ENCODE assay signal across 8 mouse cellular contexts in genomic region chr3:28805301-28806097, GRCm38 (mm10). TPM values are rescaled to one million over a fixed set of nuclear protein-coding genes. Genes with fewer than 3 reads are reported as not detected.
DNase-seq lines count a peak whose midpoint lies in the region; ATAC-seq and TF ChIP-seq lines count a peak whose summit lies in the region.

Gene Rpl22l1, plus strand, starts transcription at chr3:28805436.

- peak; percentile 99 for TF ChIP-seq POLR2A in testis, adult 2 months (IDR thresholded peaks at IDR 0.05; ENCODE audit: control insufficient read depth, low read depth, low read length)

- peak within 1 kb of the TSS; percentile 72 for H3K4me2 ChIP-seq in forebrain, embryonic 12.5 days
- peak within 1 kb of the TSS; percentile 78 for H3K4me2 ChIP-seq in heart, postnatal 0 days (ENCODE audit: low read depth, low read length)
- H3K4me2 ChIP-seq in liver, embryonic 16.5 days (ENCODE audit: low read depth, low read length), result peak within 1 kb of the TSS; percentile 71
- H3K4me2 ChIP-seq in neural tube, embryonic 13.5 days, result peak within 1 kb of the TSS; percentile 69

- peak within 1 kb of the TSS; percentile 83 for H3K27ac ChIP-seq in forebrain, embryonic 12.5 days
- peak within 1 kb of the TSS; percentile 63 for H3K27ac ChIP-seq in heart, postnatal 0 days (ENCODE audit: low read depth)
- peak within 1 kb of the TSS; percentile 89 for H3K27ac ChIP-seq in liver, embryonic 16.5 days (ENCODE audit: low read length)
- peak within 1 kb of the TSS; percentile 82 for H3K27ac ChIP-seq in neural tube, embryonic 13.5 days (replicated peaks)
- peak within 1 kb of the TSS; percentile 95 for H3K27ac ChIP-seq in testis, adult 2 months (ENCODE audit: control insufficient read depth, insufficient read depth, low read depth, low read length)

- TF ChIP-seq CTCF in E14TG2a.4 (conservative IDR thresholded peaks at IDR 0.05; ENCODE audit: low read length), result no peak
- TF ChIP-seq CTCF in heart, postnatal 0 days (IDR thresholded peaks at IDR 0.05; ENCODE audit: low read depth), result no peak
- no peak for TF ChIP-seq CTCF in testis, adult 2 months (IDR thresholded peaks at IDR 0.05; ENCODE audit: control insufficient read depth, insufficient read depth, insufficient replicate concordance, low read depth, low read length)

- peak; percentile 98 for DNase-seq in c-Kit-positive CD71-positive TER-119-positive erythroid progenitor cells, embryonic 14.5 days (ENCODE audit: low spot score)
- peak; percentile 95 for DNase-seq in heart, postnatal 0 days (ENCODE audit: low spot score)
- DNase-seq in kidney, postnatal 4 days, result peak; percentile 99

- ATAC-seq in forebrain, embryonic 12.5 days (ENCODE audit: low FRiP score), result peak; percentile 100
- peak; percentile 100 for ATAC-seq in heart, postnatal 0 days (ENCODE audit: insufficient read depth, low read depth)
- peak; percentile 100 for ATAC-seq in liver, embryonic 16.5 days (ENCODE audit: low read depth)
- ATAC-seq in neural tube, embryonic 13.5 days (ENCODE audit: low read depth), result peak; percentile 100

- H3K9ac ChIP-seq in forebrain, embryonic 12.5 days, result peak within 1 kb of the TSS; percentile 87
- peak within 1 kb of the TSS; percentile 69 for H3K9ac ChIP-seq in heart, postnatal 0 days (replicated peaks; ENCODE audit: low read depth, low read length)
- H3K9ac ChIP-seq in liver, embryonic 16.5 days (ENCODE audit: low read depth, low read length), result peak within 1 kb of the TSS; percentile 90
- peak within 1 kb of the TSS; percentile 86 for H3K9ac ChIP-seq in neural tube, embryonic 13.5 days

- peak; percentile 72 for TF ChIP-seq EP300 in heart, postnatal 0 days (IDR thresholded peaks at IDR 0.05; ENCODE audit: low read depth)

- peaks cover 26% of the 10 kb centered on the region for H3K36me3 ChIP-seq in E14TG2a.4 (ENCODE audit: insufficient read depth, low read length)
- H3K36me3 ChIP-seq in forebrain, embryonic 12.5 days (replicated peaks), result peaks cover 18% of the 10 kb centered on the region
- peaks cover 19% of the 10 kb centered on the region for H3K36me3 ChIP-seq in heart, postnatal 0 days (replicated peaks; ENCODE audit: control insufficient read depth, insufficient read depth, low read length)
- peaks cover 13% of the 10 kb centered on the region for H3K36me3 ChIP-seq in liver, embryonic 16.5 days (ENCODE audit: control insufficient read depth, insufficient read depth)
- peaks cover 26% of the 10 kb centered on the region for H3K36me3 ChIP-seq in neural tube, embryonic 13.5 days
- H3K36me3 ChIP-seq in testis, adult 2 months (ENCODE audit: control insufficient read depth, insufficient read depth, low read length), result no peaks in the 10 kb centered on the region

- H3K27me3 ChIP-seq in E14TG2a.4 (ENCODE audit: insufficient read depth, low read length), result no peaks in the 10 kb centered on the region
- no peaks in the 10 kb centered on the region for H3K27me3 ChIP-seq in forebrain, embryonic 12.5 days
- H3K27me3 ChIP-seq in heart, postnatal 0 days (ENCODE audit: control insufficient read depth, insufficient read depth, low read length), result no peaks in the 10 kb centered on the region
- no peaks in the 10 kb centered on the region for H3K27me3 ChIP-seq in liver, embryonic 16.5 days (ENCODE audit: control insufficient read depth, insufficient read depth, low read depth, low read length)
- no peaks in the 10 kb centered on the region for H3K27me3 ChIP-seq in neural tube, embryonic 13.5 days
- no peaks in the 10 kb centered on the region for H3K27me3 ChIP-seq in testis, adult 2 months (ENCODE audit: control insufficient read depth, insufficient read depth, low read length)

- H3K9me3 ChIP-seq in E14TG2a.4 (ENCODE audit: low read length), result no peaks in the 10 kb centered on the region
- no peaks in the 10 kb centered on the region for H3K9me3 ChIP-seq in forebrain, embryonic 12.5 days
- no peaks in the 10 kb centered on the region for H3K9me3 ChIP-seq in heart, postnatal 0 days (replicated peaks; ENCODE audit: control insufficient read depth, low read length)
- H3K9me3 ChIP-seq in liver, embryonic 16.5 days (replicated peaks; ENCODE audit: control insufficient read depth, low read length), result no peaks in the 10 kb centered on the region
- H3K9me3 ChIP-seq in neural tube, embryonic 13.5 days, result no peaks in the 10 kb centered on the region

- peaks cover 12% of the 10 kb centered on the region for H3K4me1 ChIP-seq in E14TG2a.4 (replicated peaks; ENCODE audit: low read depth, low read length)
- H3K4me1 ChIP-seq in forebrain, embryonic 12.5 days, result peaks cover 17% of the 10 kb centered on the region
- H3K4me1 ChIP-seq in heart, postnatal 0 days (ENCODE audit: control insufficient read depth, insufficient read depth), result peaks cover 3% of the 10 kb centered on the region; the same call in 1 of the 2 replicates
- H3K4me1 ChIP-seq in liver, embryonic 16.5 days (ENCODE audit: control insufficient read depth, low read depth, low read length), result peaks cover 12% of the 10 kb centered on the region
- H3K4me1 ChIP-seq in neural tube, embryonic 13.5 days (replicated peaks), result peaks cover 16% of the 10 kb centered on the region
- no peaks in the 10 kb centered on the region; the same call in 1 of the 2 replicates for H3K4me1 ChIP-seq in testis, adult 2 months (ENCODE audit: control insufficient read depth, insufficient read depth, low read length)

- WGBS in forebrain, embryonic 12.5 days, result under 1% methylated on average over 72 of the region's 72 CpGs
- under 1% methylated on average over 71 of the region's 72 CpGs for WGBS in heart, postnatal 0 days
- WGBS in liver, embryonic 16.5 days (ENCODE audit: insufficient replicate concordance), result under 1% methylated on average over 72 of the region's 72 CpGs
- WGBS in neural tube, embryonic 13.5 days, result under 1% methylated on average over 72 of the region's 72 CpGs

- H3K4me3 ChIP-seq in E14TG2a.4 (replicated peaks; ENCODE audit: low read length), result peak within 1 kb of the TSS; percentile 96
- H3K4me3 ChIP-seq in forebrain, embryonic 12.5 days (replicated peaks), result peak within 1 kb of the TSS; percentile 85
- peak within 1 kb of the TSS; percentile 69 for H3K4me3 ChIP-seq in heart, postnatal 0 days (ENCODE audit: low read depth, low read length)
- H3K4me3 ChIP-seq in liver, embryonic 16.5 days (ENCODE audit: low read depth, low read length), result peak within 1 kb of the TSS; percentile 96
- peak within 1 kb of the TSS; percentile 72 for H3K4me3 ChIP-seq in neural tube, embryonic 13.5 days
- peak within 1 kb of the TSS; percentile 96 for H3K4me3 ChIP-seq in testis, adult 2 months (ENCODE audit: control insufficient read depth, low read depth, low read length)

RNA-seq across cellular contexts. Expression of gene Rpl22l1, which starts in this region (rescaled TPM):
- polyA plus RNA-seq in forebrain, embryonic 12.5 days (2016; fragmentation: Nextera tagmentation; extraction: Ambion mirVana), result 359 and 367 TPM in 2 replicates
- 106 and 109 TPM in 2 replicates for total RNA-seq in heart, postnatal 0 days (2014; rRNA removed; ENCODE audit: low replicate concordance)
- 186 and 201 TPM in 2 replicates for polyA plus RNA-seq in heart, postnatal 0 days (2015; fragmentation: Nextera tagmentation; extraction: Ambion mirVana)
- polyA plus RNA-seq in liver, embryonic 16.5 days (2015; fragmentation: Nextera tagmentation; extraction: Ambion mirVana), result 171 and 200 TPM in 2 replicates
- 273 and 274 TPM in 2 replicates for polyA plus RNA-seq in neural tube, embryonic 13.5 days (2015; fragmentation: Nextera tagmentation; extraction: Ambion mirVana)
- 37.6 and 41.7 TPM in 2 replicates for polyA plus RNA-seq in testis, adult 2 months (2012; rRNA removed)

Comparison
In these comparisons a context has a peak if more than half of its experiments do, and no peak if none do; other contexts are left out.
1. Peak in every context shown above with its lines: DNase-seq, ATAC-seq, H3K4me3 ChIP-seq and H3K27ac ChIP-seq.